15 mouse cellular contexts compared by ENCODE assay signal in the genomic region with DNA sequence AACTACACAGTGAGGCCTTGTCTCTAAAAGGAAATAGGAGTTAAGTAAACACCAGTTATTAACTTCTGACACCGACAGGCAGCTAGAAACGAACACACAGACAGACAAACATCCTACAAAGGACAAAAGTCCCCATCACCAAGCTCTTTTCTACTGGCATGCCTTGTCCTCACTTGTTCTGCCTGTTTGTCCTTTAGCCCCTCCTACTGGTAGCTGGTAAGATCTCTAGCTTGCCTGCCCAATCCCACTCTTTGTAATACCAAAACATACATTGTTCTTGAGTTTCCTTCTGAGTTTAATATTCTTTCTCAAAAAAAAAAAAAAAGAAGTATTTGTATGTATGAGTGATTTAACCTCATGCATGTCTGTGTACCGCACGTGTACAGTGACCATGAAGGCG. TPM values are rescaled to one million over a fixed set of nuclear protein-coding genes. Genes with fewer than 3 reads are reported as not detected.
DNase-seq lines count a peak whose midpoint lies in the region; ATAC-seq and TF ChIP-seq lines count a peak whose summit lies in the region.
"Had no signal": no experiment of that assay in that cellular context is flagged by ENCODE, and none has a peak within 500 bp of the region (broad histone marks: within the 10 kb centered on the region; RNA-seq: fewer than 3 reads in every experiment).

No protein-coding gene starts in this region.

- peak; percentile 44 for TF ChIP-seq CTCF in lung, embryonic 14.5 days (IDR thresholded peaks at IDR 0.05; ENCODE audit: low read depth)

- DNase-seq in forebrain, embryonic 14.5 days (ENCODE audit: low spot score): peak; percentile 33
- peak; percentile 47 for DNase-seq in lung, embryonic 14.5 days
- no peak for DNase-seq in lung, postnatal 36 days
- peak; percentile 48 for DNase-seq in NIH3T3 (ENCODE audit: low read depth)
- DNase-seq in retina, embryonic 14.5 days (ENCODE audit: low spot score): peak; percentile 42
- no peak for DNase-seq in adrenal gland, postnatal 4 days (ENCODE audit: low spot score in 2 of 2)
- DNase-seq in left cerebral cortex, postnatal 25 days (ENCODE audit: low spot score in 2 of 2): no peak
- DNase-seq: adrenal gland, postnatal 25 days; cerebellum, postnatal 25 days; kidney, adult 18-20 months had no signal

- H3K27ac ChIP-seq in forebrain, embryonic 14.5 days (ENCODE audit: low read depth, low read length): no peak overlapping the region
- H3K27ac ChIP-seq in forebrain, embryonic 15.5 days (replicated peaks): no peak overlapping the region
- no peak overlapping the region for H3K27ac ChIP-seq in lung, embryonic 14.5 days (ENCODE audit: low read depth)

- H3K36me3 ChIP-seq in forebrain, embryonic 14.5 days (ENCODE audit: control insufficient read depth, insufficient read depth, low read length): peaks cover 93% of the 10 kb centered on the region
- H3K36me3 ChIP-seq in forebrain, embryonic 15.5 days: peaks cover 87% of the 10 kb centered on the region
- peaks cover 95% of the 10 kb centered on the region for H3K36me3 ChIP-seq in lung, embryonic 14.5 days (ENCODE audit: insufficient read depth)

- no peak for ATAC-seq in forebrain, embryonic 14.5 days
- no peak for ATAC-seq in forebrain, embryonic 15.5 days (replicated peaks)
- no peak for ATAC-seq in lung, embryonic 14.5 days (ENCODE audit: insufficient read depth)

- WGBS in forebrain, embryonic 14.5 days: 86% methylated on average over 5 of the region's 5 CpGs
- WGBS in forebrain, embryonic 15.5 days: 91% methylated on average over 5 of the region's 5 CpGs
- 83% methylated on average over 5 of the region's 5 CpGs for WGBS in lung, embryonic 14.5 days

- intact Hi-C loops in left cerebral cortex, postnatal 25 days (cut with DNase I): no loop called here

- no peaks in the 10 kb centered on the region for H3K27me3 ChIP-seq in forebrain, embryonic 14.5 days (replicated peaks; ENCODE audit: control insufficient read depth, insufficient read depth, low read length)
- no peaks in the 10 kb centered on the region for H3K27me3 ChIP-seq in forebrain, embryonic 15.5 days
- no peaks in the 10 kb centered on the region for H3K27me3 ChIP-seq in lung, embryonic 14.5 days (ENCODE audit: insufficient read depth, low read length)
- H3K27me3 ChIP-seq: heart, embryonic 12.5 days had no signal

- H3K4me1 ChIP-seq in forebrain, embryonic 14.5 days (ENCODE audit: control insufficient read depth, insufficient read depth, low read length): no peaks in the 10 kb centered on the region
- no peaks in the 10 kb centered on the region for H3K4me1 ChIP-seq in forebrain, embryonic 15.5 days
- no peaks in the 10 kb centered on the region for H3K4me1 ChIP-seq in lung, embryonic 14.5 days (ENCODE audit: insufficient read depth)
- H3K4me1 ChIP-seq: heart, embryonic 12.5 days had no signal

- H3K4me2 ChIP-seq in forebrain, embryonic 14.5 days (ENCODE audit: low read length): no peak overlapping the region
- H3K4me2 ChIP-seq in forebrain, embryonic 15.5 days (replicated peaks): no peak overlapping the region
- no peak overlapping the region for H3K4me2 ChIP-seq in lung, embryonic 14.5 days
- H3K4me2 ChIP-seq: heart, embryonic 12.5 days had no signal

- H3K9me3 ChIP-seq in forebrain, embryonic 14.5 days (replicated peaks; ENCODE audit: control insufficient read depth, low read length): no peaks in the 10 kb centered on the region
- H3K9me3 ChIP-seq in forebrain, embryonic 15.5 days: no peaks in the 10 kb centered on the region
- no peaks in the 10 kb centered on the region for H3K9me3 ChIP-seq in lung, embryonic 14.5 days (ENCODE audit: low read depth, low read length)
- H3K9me3 ChIP-seq: heart, embryonic 12.5 days had no signal

- H3K4me3 ChIP-seq in forebrain, embryonic 14.5 days (ENCODE audit: low read depth, low read length): no peak overlapping the region
- H3K4me3 ChIP-seq in forebrain, embryonic 15.5 days: no peak overlapping the region
- H3K4me3 ChIP-seq in lung, embryonic 14.5 days (ENCODE audit: low read depth, low read length): no peak overlapping the region
- H3K4me3 ChIP-seq: erythroblast, embryonic 14.5 days; heart, embryonic 12.5 days had no signal

- H3K9ac ChIP-seq in forebrain, embryonic 14.5 days (ENCODE audit: low read length): no peak overlapping the region
- no peak overlapping the region for H3K9ac ChIP-seq in forebrain, embryonic 15.5 days (replicated peaks)
- H3K9ac ChIP-seq in lung, embryonic 14.5 days: no peak overlapping the region
- H3K9ac ChIP-seq: heart, embryonic 12.5 days had no signal

RNA-seq across cellular contexts. Expression of a gene that starts 10.1 kb away (rescaled TPM):
- 1.8 TPM in 1 of 2 replicates, not detected in the other for polyA plus RNA-seq in forebrain, embryonic 14.5 days (2014; fragmentation: Nextera tagmentation; extraction: Ambion mirVana)
- 3.1 and 6.6 TPM in 2 replicates for polyA plus RNA-seq in forebrain, embryonic 15.5 days (2015; fragmentation: Nextera tagmentation; extraction: Ambion mirVana)
- 1.5 and 2.5 TPM in 2 replicates for polyA plus RNA-seq in lung, embryonic 14.5 days (2014; fragmentation: Nextera tagmentation; extraction: Ambion mirVana)
- total RNA-seq in adrenal gland, postnatal 4 days (2021): not detected
- total RNA-seq in left cerebral cortex, postnatal 25 days (2021): 1 to 10 TPM in 1 of 2 experiments, not detected in 1; 1.5 TPM
- total RNA-seq: adrenal gland, postnatal 25 days; left cerebral cortex, postnatal 36 days had no signal
- polyA plus RNA-seq: erythroblast, embryonic 14.5 days; stomach, embryonic 16.5 days had no signal

RNA-seq across cellular contexts. Expression of a gene that starts 19.6 kb away (rescaled TPM):
- polyA plus RNA-seq in forebrain, embryonic 14.5 days (2014; fragmentation: Nextera tagmentation; extraction: Ambion mirVana): 527 and 537 TPM in 2 replicates
- polyA plus RNA-seq in forebrain, embryonic 15.5 days (2015; fragmentation: Nextera tagmentation; extraction: Ambion mirVana): 441 and 464 TPM in 2 replicates
- 776 and 804 TPM in 2 replicates for polyA plus RNA-seq in lung, embryonic 14.5 days (2014; fragmentation: Nextera tagmentation; extraction: Ambion mirVana)
- 100 to 1,000 TPM; 167 to 187 TPM for total RNA-seq in adrenal gland, postnatal 4 days (2021)
- 10 to 100 TPM; 84.7 to 92.5 TPM for total RNA-seq in left cerebral cortex, postnatal 25 days (2021)

RNA-seq across cellular contexts. Expression of a gene that starts 19.7 kb away (rescaled TPM):
- 95.0 and 95.4 TPM in 2 replicates for polyA plus RNA-seq in forebrain, embryonic 14.5 days (2014; fragmentation: Nextera tagmentation; extraction: Ambion mirVana)
- polyA plus RNA-seq in forebrain, embryonic 15.5 days (2015; fragmentation: Nextera tagmentation; extraction: Ambion mirVana): 114 and 119 TPM in 2 replicates
- 74.1 and 81.3 TPM in 2 replicates for polyA plus RNA-seq in lung, embryonic 14.5 days (2014; fragmentation: Nextera tagmentation; extraction: Ambion mirVana)
- total RNA-seq in adrenal gland, postnatal 4 days (2021): 10 to 100 TPM; 55.7 to 58.8 TPM
- total RNA-seq in left cerebral cortex, postnatal 25 days (2021): 10 to 100 TPM; 48.0 to 52.9 TPM

RNA-seq across cellular contexts. Expression of a gene that starts 20.9 kb away (rescaled TPM):
- polyA plus RNA-seq in forebrain, embryonic 14.5 days (2014; fragmentation: Nextera tagmentation; extraction: Ambion mirVana): 26.3 and 31.3 TPM in 2 replicates
- 38.5 and 40.9 TPM in 2 replicates for polyA plus RNA-seq in forebrain, embryonic 15.5 days (2015; fragmentation: Nextera tagmentation; extraction: Ambion mirVana)
- polyA plus RNA-seq in lung, embryonic 14.5 days (2014; fragmentation: Nextera tagmentation; extraction: Ambion mirVana): 42.2 and 44.4 TPM in 2 replicates
- total RNA-seq in adrenal gland, postnatal 4 days (2021): 10 to 100 TPM; 49.7 to 58.4 TPM
- total RNA-seq in left cerebral cortex, postnatal 25 days (2021): 10 to 100 TPM; 40.7 to 41.0 TPM

RNA-seq across cellular contexts. Expression of a gene that starts 33.2 kb away (rescaled TPM):
- 5.9 and 10.2 TPM in 2 replicates for polyA plus RNA-seq in forebrain, embryonic 14.5 days (2014; fragmentation: Nextera tagmentation; extraction: Ambion mirVana)
- polyA plus RNA-seq in forebrain, embryonic 15.5 days (2015; fragmentation: Nextera tagmentation; extraction: Ambion mirVana): 17.9 and 18.9 TPM in 2 replicates
- 22.0 and 23.8 TPM in 2 replicates for polyA plus RNA-seq in lung, embryonic 14.5 days (2014; fragmentation: Nextera tagmentation; extraction: Ambion mirVana)
- total RNA-seq in adrenal gland, postnatal 4 days (2021): 10 to 100 TPM; 26.7 to 27.0 TPM
- 100 to 1,000 TPM; 140 to 144 TPM for total RNA-seq in left cerebral cortex, postnatal 25 days (2021)

Comparison
In these comparisons a context has a peak if more than half of its experiments do, and no peak if none do; other contexts are left out.
1. DNase-seq: peak in forebrain, embryonic 14.5 days (single experiment), lung, embryonic 14.5 days (single experiment), NIH3T3 (single experiment) and retina, embryonic 14.5 days (single experiment); none in lung, postnatal 36 days (single experiment), adrenal gland, postnatal 4 days (0 of 2) and left cerebral cortex, postnatal 25 days (0 of 2).